Mouse (Mus musculus): ENCODE results near the gene Gpr158. TPM values are rescaled to one million over a fixed set of nuclear protein-coding genes. Genes with fewer than 3 reads are reported as not detected.

Gpr158 gene
- 0.09 TPM in 1 of 2 replicates, not detected in the other for polyA plus RNA-seq (2016; fragmentation: Nextera tagmentation; extraction: Ambion mirVana)

GRCm38 (mm10) chr2:21367345-21368111 lies at the start of gene Gpr158:
Gene Gpr158 (plus strand): TSS chr2:21367542.
- H3K4me2 ChIP-seq, result peak within 1 kb of the TSS; percentile 66
- 3% methylated on average over 43 of the region's 43 CpGs for WGBS

GRCm38 (mm10) chr2:21343821-21344220 lies 23.5 kb upstream of the Gpr158 start:
- Histone ChIP-seq H3K4me1 (replicated peaks) (no peaks in the 10 kb centered on the region), H3K36me3 (no peaks in the 10 kb centered on the region), H3K27ac (no peak overlapping the region), H3K9me3 (no peaks in the 10 kb centered on the region), H3K27me3 (no peaks in the 10 kb centered on the region), H3K4me3 (replicated peaks) (no peak overlapping the region), H3K4me2 (no peak overlapping the region), H3K9ac (replicated peaks) (no peak overlapping the region)
- no peak for ATAC-seq (ENCODE audit: insufficient number of reproducible peaks, insufficient read depth, low FRiP score, low TSS enrichment, low read depth)
- WGBS, result 72% methylated on average over 5 of the region's 5 CpGs

More at GRCm38 (mm10) chr2:21367345-21368111, at the start of gene Gpr158:
- Histone ChIP-seq H3K4me1 (replicated peaks) (peaks cover 4% of the 10 kb centered on the region; the same call in 1 of the 2 replicates), H3K4me3 (replicated peaks) (peak within 1 kb of the TSS; percentile 42), H3K9me3 (no peaks in the 10 kb centered on the region), H3K9ac (replicated peaks) (no peak within 1 kb of the TSS), H3K27me3 (peaks cover 41% of the 10 kb centered on the region), H3K36me3 (no peaks in the 10 kb centered on the region), H3K27ac (no peak within 1 kb of the TSS)
- peak; percentile 89 for ATAC-seq (ENCODE audit: insufficient number of reproducible peaks, insufficient read depth, low FRiP score, low TSS enrichment, low read depth)

GRCm38 (mm10) chr2:21368351-21369170 lies 1.2 kb downstream of the Gpr158 start:
- 13% methylated on average over 44 of the region's 44 CpGs for WGBS

GRCm38 (mm10) chr2:21369171-21369485 lies 1.8 kb downstream of the Gpr158 start:
- WGBS, result 46% methylated on average over 6 of the region's 6 CpGs
- ATAC-seq (ENCODE audit: insufficient number of reproducible peaks, insufficient read depth, low FRiP score, low TSS enrichment, low read depth), result no peak

More at GRCm38 (mm10) chr2:21368351-21369170, 1.2 kb downstream of the Gpr158 start:
- H3K36me3 ChIP-seq, result no peaks in the 10 kb centered on the region
- no peak overlapping the region for H3K27ac ChIP-seq
- peak; percentile 26; the same call in 1 of the 2 replicates for ATAC-seq (ENCODE audit: insufficient number of reproducible peaks, insufficient read depth, low FRiP score, low TSS enrichment, low read depth)
- H3K9me3 ChIP-seq, result no peaks in the 10 kb centered on the region
- H3K4me2 ChIP-seq, result no peak overlapping the region
- no peak overlapping the region for H3K9ac ChIP-seq (replicated peaks)
- peaks cover 41% of the 10 kb centered on the region for H3K27me3 ChIP-seq
- peaks cover 4% of the 10 kb centered on the region; the same call in 1 of the 2 replicates for H3K4me1 ChIP-seq (replicated peaks)
- H3K4me3 ChIP-seq (replicated peaks), result no peak overlapping the region

GRCm38 (mm10) chr2:21369556-21369955 lies 2.2 kb downstream of the Gpr158 start:
- 71% methylated on average over 2 of the region's 2 CpGs for WGBS
- no peak overlapping the region for H3K4me2 ChIP-seq
- H3K9ac ChIP-seq (replicated peaks), result no peak overlapping the region
- H3K4me1 ChIP-seq (replicated peaks), result peaks cover 4% of the 10 kb centered on the region; the same call in 1 of the 2 replicates
- H3K27ac ChIP-seq, result no peak overlapping the region
- no peak overlapping the region for H3K4me3 ChIP-seq (replicated peaks)
- H3K36me3 ChIP-seq, result no peaks in the 10 kb centered on the region
- ATAC-seq (ENCODE audit: insufficient number of reproducible peaks, insufficient read depth, low FRiP score, low TSS enrichment, low read depth), result no peak
- H3K27me3 ChIP-seq, result peaks cover 41% of the 10 kb centered on the region
- H3K9me3 ChIP-seq, result no peaks in the 10 kb centered on the region

More at GRCm38 (mm10) chr2:21369171-21369485, 1.8 kb downstream of the Gpr158 start:
- Histone ChIP-seq H3K36me3 (no peaks in the 10 kb centered on the region), H3K4me3 (replicated peaks) (no peak overlapping the region), H3K27me3 (peaks cover 41% of the 10 kb centered on the region), H3K27ac (no peak overlapping the region), H3K4me1 (replicated peaks) (peaks cover 4% of the 10 kb centered on the region; the same call in 1 of the 2 replicates), H3K9ac (replicated peaks) (no peak overlapping the region), H3K9me3 (no peaks in the 10 kb centered on the region), H3K4me2 (no peak overlapping the region)

- WGBS, result 85% methylated on average over 2 of the region's 2 CpGs
Measured at GRCm38 (mm10) chr2:21379516-21379915, 12.2 kb downstream of the Gpr158 start.

GRCm38 (mm10) chr2:21392727-21393126 lies 25.4 kb downstream of the Gpr158 start:
- no peaks in the 10 kb centered on the region for H3K27me3 ChIP-seq
- H3K36me3 ChIP-seq, result no peaks in the 10 kb centered on the region
- WGBS, result 11% methylated on average over 2 of the region's 2 CpGs
- H3K4me3 ChIP-seq (replicated peaks), result no peak overlapping the region
- H3K9ac ChIP-seq (replicated peaks), result no peak overlapping the region
- H3K27ac ChIP-seq, result no peak overlapping the region
- ATAC-seq (ENCODE audit: insufficient number of reproducible peaks, insufficient read depth, low FRiP score, low TSS enrichment, low read depth), result no peak
- no peaks in the 10 kb centered on the region for H3K9me3 ChIP-seq
- no peaks in the 10 kb centered on the region for H3K4me1 ChIP-seq (replicated peaks)
- H3K4me2 ChIP-seq, result no peak overlapping the region

More at GRCm38 (mm10) chr2:21379516-21379915, 12.2 kb downstream of the Gpr158 start:
- no peak overlapping the region for H3K27ac ChIP-seq
- no peaks in the 10 kb centered on the region for H3K27me3 ChIP-seq
- H3K9ac ChIP-seq (replicated peaks), result no peak overlapping the region
- no peak overlapping the region for H3K4me2 ChIP-seq
- no peaks in the 10 kb centered on the region for H3K36me3 ChIP-seq
- ATAC-seq (ENCODE audit: insufficient number of reproducible peaks, insufficient read depth, low FRiP score, low TSS enrichment, low read depth), result no peak
- H3K9me3 ChIP-seq, result no peaks in the 10 kb centered on the region
- H3K4me3 ChIP-seq (replicated peaks), result no peak overlapping the region
- no peaks in the 10 kb centered on the region for H3K4me1 ChIP-seq (replicated peaks)

- H3K4me1 ChIP-seq (replicated peaks), result no peaks in the 10 kb centered on the region
- no peak overlapping the region for H3K4me2 ChIP-seq
- no peak overlapping the region for H3K4me3 ChIP-seq (replicated peaks)
- ATAC-seq (ENCODE audit: insufficient number of reproducible peaks, insufficient read depth, low FRiP score, low TSS enrichment, low read depth), result no peak
- 61% methylated on average over 12 of the region's 12 CpGs for WGBS
- H3K9ac ChIP-seq (replicated peaks), result no peak overlapping the region
- H3K36me3 ChIP-seq, result no peaks in the 10 kb centered on the region
- no peaks in the 10 kb centered on the region for H3K9me3 ChIP-seq
- no peak overlapping the region for H3K27ac ChIP-seq
- H3K27me3 ChIP-seq, result no peaks in the 10 kb centered on the region
Measured at GRCm38 (mm10) chr2:21397347-21397746, 30.0 kb downstream of the Gpr158 start.

GRCm38 (mm10) chr2:21399657-21400056 lies 32.3 kb downstream of the Gpr158 start:
- Histone ChIP-seq H3K9me3 (no peaks in the 10 kb centered on the region), H3K27me3 (no peaks in the 10 kb centered on the region), H3K4me2 (no peak overlapping the region), H3K36me3 (no peaks in the 10 kb centered on the region), H3K4me3 (replicated peaks) (no peak overlapping the region), H3K27ac (no peak overlapping the region), H3K9ac (replicated peaks) (no peak overlapping the region), H3K4me1 (replicated peaks) (no peaks in the 10 kb centered on the region)
- 45% methylated on average over 3 of the region's 3 CpGs for WGBS
- no peak for ATAC-seq (ENCODE audit: insufficient number of reproducible peaks, insufficient read depth, low FRiP score, low TSS enrichment, low read depth)

GRCm38 (mm10) chr2:21405617-21406016 lies 38.3 kb downstream of the Gpr158 start:
- no peak overlapping the region for H3K9ac ChIP-seq (replicated peaks)
- H3K4me3 ChIP-seq (replicated peaks), result no peak overlapping the region
- no peak overlapping the region for H3K27ac ChIP-seq
- H3K4me2 ChIP-seq, result no peak overlapping the region
- H3K4me1 ChIP-seq (replicated peaks), result no peaks in the 10 kb centered on the region
- 84% methylated on average over 3 of the region's 3 CpGs for WGBS
- no peak for ATAC-seq (ENCODE audit: insufficient number of reproducible peaks, insufficient read depth, low FRiP score, low TSS enrichment, low read depth)
- H3K36me3 ChIP-seq, result no peaks in the 10 kb centered on the region
- H3K27me3 ChIP-seq, result no peaks in the 10 kb centered on the region
- no peaks in the 10 kb centered on the region for H3K9me3 ChIP-seq

GRCm38 (mm10) chr2:21407443-21407985 lies 40.2 kb downstream of the Gpr158 start:
- H3K27me3 ChIP-seq, result no peaks in the 10 kb centered on the region
- WGBS, result 87% methylated on average over 2 of the region's 2 CpGs
- H3K9ac ChIP-seq (replicated peaks), result no peak overlapping the region
- H3K9me3 ChIP-seq, result no peaks in the 10 kb centered on the region
- no peak overlapping the region for H3K4me3 ChIP-seq (replicated peaks)
- no peak overlapping the region for H3K4me2 ChIP-seq
- no peaks in the 10 kb centered on the region for H3K36me3 ChIP-seq
- H3K27ac ChIP-seq, result no peak overlapping the region
- no peaks in the 10 kb centered on the region for H3K4me1 ChIP-seq (replicated peaks)
- ATAC-seq (ENCODE audit: insufficient number of reproducible peaks, insufficient read depth, low FRiP score, low TSS enrichment, low read depth), result peak; percentile 52; the same call in 1 of the 2 replicates

All from limb, embryonic 12.5 days (tissue).